Mouse (Mus musculus) brain, embryonic 14.5 days (tissue): ENCODE measurements at regions not wholly inside any gene's neighbourhood (a gene's known extent, or its start where the extent isn't known, plus 50 kb on each side); places are given as distances from the start of the nearest gene placed in this dataset.

ENCODE experiments used
- CTCF ChIP-seq: fragments of 200-500 bp; IDR thresholded peaks from 2 replicates; pipeline ENCODE4 v1.5.1; 2012; ENCODE audit warnings: inconsistent platforms, mild to moderate bottlenecking, moderate library complexity, borderline replicate concordance; ENCODE audit not compliant: insufficient read depth, insufficient read length; ENCODE audit errors: extremely low read depth
- POLR2A ChIP-seq: fragments of 200-500 bp; IDR thresholded peaks from 2 replicates; pipeline ENCODE4 v1.6.1; 2012; ENCODE audit warnings: mild to moderate bottlenecking, inconsistent platforms, borderline replicate concordance; ENCODE audit not compliant: poor library complexity, insufficient read depth, insufficient read length, severe bottlenecking; ENCODE audit errors: extremely low read depth

- TF ChIP-seq CTCF: no peak
- no peak for TF ChIP-seq POLR2A
These were observed 148.9 kb upstream of the Sdr16c6 start for GRCm38 (mm10) chr4:4226209-4226608.
